Mouse (Mus musculus) kidney, postnatal 14 days (tissue): Measurements from ENCODE around the gene Rap1gap2.
"Not testable (repeated sequence)": the region's sequence is repeated elsewhere in the genome, so short reads cannot be mapped to it uniquely, and the experiment has no call there.

Experiments
- DNase-seq: peaks from one replicate; pipeline ENCODE4 v3.0.0; 2022; ENCODE audit warnings: mixed read lengths

Gene Rap1gap2

DNA sequence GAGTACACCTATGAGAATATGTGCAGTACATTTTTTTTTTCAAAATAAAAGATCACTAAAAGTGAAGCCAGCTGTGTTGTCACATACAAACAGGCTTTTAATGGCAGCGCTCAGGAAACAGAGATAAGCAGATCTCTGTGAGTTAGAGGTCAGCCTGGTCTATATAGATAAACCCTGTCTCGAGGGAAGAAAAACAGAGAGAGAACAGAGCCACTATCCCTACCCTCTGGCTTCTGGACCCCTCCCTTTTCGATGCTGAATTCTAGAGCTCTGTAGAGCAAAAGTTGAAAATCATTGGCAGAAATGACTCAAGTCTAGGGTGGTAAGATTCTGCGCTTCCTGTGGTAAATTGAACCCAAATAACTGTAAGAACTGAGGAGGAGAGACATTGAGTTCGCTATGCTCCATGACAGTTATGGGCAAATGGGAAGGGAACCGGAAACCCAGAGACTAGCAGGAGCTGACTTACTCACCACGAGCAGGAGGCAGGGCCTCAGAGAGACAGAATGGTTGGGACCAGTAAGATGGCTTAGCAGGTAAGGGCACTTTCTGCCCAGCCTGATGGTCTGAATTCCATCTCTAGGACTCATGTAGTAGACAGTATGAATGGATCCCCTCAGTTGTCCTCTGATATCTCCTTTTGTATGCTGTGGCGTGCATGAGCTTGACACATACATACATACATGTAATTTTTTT is 11.4 kb upstream of the Rap1gap2 start:
- no peak for DNase-seq

DNA sequence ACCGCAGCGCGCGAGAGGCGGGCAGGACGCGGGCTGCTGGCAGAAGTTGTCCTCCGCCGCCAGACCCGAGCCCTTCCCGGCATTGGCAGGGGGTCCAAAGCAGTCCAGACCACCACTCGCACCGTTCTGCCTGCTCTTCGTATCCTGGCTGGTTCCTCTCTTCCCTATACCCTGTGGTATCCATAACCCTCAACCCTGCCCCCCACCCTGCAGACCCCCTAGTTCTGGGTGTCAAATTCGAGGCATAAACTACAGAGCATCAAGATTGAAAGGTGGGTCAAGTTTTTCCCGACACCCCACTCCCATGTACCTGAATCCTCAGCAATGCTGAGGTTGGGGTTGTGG is 9.2 kb upstream of the Rap1gap2 start:
- DNase-seq: no peak

DNA sequence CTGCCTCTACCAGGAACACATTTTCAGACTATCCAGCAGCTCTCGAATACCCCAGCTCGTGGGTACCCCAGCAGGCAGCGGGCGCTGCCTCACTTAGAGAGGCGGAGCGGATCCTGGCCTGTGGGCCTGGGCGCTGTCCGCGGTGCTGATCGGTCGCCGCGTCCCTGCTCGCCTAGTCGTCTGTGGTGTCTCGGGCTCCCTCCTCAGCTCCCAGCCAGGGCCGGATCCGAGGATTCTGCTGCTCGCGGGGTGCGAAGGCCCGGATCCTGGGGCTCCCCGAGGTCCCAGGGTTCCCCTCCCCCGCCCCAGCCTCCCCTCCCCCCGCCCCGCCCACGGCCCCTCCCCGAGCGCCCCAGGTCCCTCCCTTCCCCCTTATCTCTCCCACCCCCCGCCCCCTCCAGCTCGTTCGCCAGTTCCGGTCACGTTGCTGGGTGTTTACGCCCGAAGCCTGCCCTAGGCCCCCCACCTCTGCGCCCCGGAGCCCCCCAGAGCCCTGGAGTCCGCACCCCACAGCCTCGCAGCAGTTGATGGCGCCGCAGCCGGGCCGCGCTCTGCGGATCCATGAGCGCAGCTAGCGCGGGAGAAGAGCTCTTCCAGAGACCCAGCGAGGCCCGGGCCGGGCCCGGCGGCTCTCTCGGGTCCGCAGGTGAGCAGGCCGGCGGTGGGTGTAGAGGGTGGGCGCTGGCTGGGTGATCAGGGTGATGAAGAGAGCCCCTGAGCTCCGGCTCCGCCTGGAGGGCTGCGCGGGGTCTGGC is 8.7 kb upstream of the Rap1gap2 start, which contains the start of gene Ccdc92b:
Ccdc92b (plus strand) TSS at position 405 of the 755 bp plus-strand sequence.
- peak; percentile 91 for DNase-seq

DNA sequence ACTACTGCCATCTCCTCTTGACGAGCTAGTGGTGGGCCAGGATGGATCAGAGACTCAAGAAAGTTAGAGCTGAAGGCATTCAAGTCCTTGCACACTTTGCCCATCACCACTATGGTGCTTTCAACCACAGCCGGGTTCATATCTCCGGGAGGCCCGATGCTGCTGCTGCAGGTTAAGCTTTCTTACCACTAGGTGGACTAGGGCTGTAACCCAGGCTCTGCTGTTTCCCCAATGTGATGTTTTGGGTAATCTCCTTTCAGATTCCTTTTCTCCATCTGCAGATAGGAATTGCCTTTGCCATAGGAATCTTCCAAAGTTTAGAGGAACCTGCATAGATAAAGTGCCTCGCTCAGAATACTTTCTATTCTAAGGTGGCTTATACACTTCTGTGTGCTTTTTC is 4.9 kb upstream of the Rap1gap2 start:
- no peak for DNase-seq

DNA sequence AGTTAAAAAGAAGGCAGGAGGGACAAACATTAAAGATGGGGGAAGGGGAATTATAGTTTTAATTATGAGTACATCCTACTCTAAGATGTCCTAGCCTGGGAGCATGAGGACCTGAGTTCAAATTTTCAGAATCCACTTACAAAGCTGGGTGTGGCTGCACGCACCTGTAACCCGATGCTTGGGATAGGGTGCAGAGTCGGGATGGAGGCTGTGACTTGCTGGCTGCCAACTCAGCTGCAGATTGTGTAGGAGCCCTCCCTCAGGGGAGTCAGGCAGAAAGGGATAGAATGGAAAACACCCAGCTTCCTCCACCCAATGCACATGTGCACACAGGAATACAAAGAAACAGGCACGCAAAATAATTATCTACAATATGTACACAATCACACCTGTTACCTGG is 2.7 kb upstream of the Rap1gap2 start:
- DNase-seq: no peak

DNA sequence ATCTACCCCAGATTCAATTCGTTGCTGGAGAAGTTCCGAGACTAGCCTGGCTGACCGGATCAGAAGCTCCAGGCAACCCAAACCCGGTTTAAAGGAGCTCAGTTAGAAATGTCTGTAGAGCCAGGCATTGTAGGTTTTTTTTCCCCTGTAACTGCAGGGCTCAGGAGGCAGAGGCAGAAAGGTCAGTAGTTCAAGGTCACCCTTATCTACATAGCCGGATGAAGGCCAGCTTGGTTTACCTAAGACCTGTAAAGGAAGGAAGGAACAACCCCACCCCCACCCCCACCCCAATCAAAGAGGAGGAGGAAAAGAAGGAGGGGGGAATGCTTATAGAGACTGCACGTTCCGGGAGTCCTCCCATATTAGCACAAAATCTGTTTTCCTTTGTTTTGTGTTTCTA is 722 bp upstream of the Rap1gap2 start:
- DNase-seq: no peak

DNA sequence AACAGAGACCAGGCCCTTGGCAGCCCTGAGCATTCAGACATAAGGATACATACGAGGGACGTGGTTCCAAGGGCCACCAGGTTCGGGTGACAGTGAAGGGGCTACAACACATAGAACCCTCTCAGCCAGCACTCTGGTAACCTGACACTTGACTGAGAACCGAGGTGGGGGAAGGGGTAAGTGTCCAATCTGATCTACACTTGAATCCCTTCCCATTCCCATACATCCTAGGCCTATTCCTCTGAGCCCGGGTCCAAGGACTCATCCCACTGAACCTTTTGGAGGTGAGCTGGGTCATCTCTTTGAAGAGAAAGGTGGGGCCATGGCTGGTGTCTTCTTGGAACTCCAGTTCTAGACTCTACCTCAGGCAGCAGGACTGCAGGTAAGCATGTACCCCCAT is 647 bp downstream of the Rap1gap2 start:
- DNase-seq: no peak

DNA sequence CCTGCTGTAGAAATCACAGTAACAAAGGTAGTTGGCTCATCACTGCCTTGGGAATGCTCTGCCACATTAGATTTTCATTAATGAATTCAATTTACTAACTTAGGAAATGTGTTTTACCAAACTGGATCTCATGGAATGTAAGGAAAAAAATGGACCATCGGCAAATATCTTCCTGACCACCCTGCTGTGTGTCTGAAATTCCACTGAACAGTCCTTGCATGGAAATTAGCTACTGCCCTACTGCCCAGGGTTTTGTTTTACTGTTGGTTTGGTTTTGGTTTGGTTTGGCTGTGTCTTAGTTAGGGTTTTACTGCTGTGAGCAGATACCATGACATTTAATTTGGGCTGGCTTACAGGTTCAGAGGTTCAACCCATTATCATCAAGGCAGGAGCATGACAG is 8.4 kb downstream of the Rap1gap2 start:
- no peak for DNase-seq

DNA sequence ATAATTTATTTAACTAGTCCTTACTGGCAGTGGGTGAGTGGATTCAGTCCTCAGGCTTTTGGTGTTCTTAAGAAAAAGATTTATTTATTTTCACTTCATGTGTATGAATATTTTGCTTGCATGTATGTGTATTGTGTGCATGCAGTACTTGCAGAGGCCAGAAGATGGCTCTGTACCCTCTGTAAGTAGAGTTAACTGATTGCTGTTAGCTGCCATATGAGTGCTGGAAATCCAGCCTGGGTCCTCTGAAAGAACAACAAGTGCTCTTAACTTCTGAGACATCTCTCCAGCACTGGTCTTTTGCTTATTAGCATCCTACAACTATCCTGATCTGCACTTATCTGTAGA is 12.8 kb downstream of the Rap1gap2 start:
- no peak for DNase-seq

DNA sequence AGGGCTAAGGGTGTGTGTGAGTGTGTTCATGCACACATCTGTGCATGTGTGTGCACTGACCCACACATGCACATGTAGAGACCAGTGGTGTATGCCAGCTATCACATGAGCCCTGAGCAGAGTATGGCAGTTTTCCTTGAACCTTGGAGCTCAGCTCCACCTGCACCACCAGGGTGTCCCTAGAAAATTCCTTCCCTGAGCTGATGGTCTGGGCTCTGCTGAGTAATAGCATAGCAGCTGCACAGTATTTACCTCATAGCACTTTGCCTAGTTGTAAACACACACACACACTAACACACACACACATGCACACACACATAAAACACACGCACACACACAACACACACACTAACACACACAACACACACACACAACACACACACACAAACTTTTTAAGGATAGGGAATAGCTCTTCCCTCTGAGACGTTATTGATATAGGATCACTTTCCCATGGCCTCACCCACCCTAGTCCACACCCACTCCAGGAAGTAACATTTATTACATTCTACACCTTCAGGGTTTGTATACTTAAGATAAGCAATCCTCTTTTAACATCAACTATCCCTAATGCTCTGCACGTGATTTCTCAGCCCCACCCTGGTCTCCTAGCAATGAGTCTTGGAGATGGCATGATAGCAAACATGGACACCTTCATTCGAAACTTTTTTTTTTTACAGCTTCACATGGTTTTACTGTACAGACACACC is 13.3 kb downstream of the Rap1gap2 start:
- no peak for DNase-seq

DNA sequence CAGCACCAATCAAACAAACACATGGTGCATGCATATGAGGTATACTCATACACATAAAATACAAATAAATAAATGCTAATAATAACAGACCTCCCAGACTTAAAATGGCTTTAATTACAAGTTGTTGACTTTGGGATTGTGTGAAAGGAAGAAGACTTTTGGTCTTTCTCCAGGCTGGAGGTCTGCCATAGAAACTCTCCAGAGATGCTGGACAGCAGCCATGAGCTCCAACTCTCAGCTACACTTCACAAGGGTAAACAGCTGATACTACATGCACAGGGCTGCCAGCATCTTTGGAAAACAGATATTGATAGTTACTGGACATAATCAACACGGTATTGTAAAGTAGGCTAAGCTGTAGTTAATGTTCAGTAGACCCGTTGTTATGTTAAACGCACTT is 18.5 kb downstream of the Rap1gap2 start:
- peak; percentile 48 for DNase-seq

DNA sequence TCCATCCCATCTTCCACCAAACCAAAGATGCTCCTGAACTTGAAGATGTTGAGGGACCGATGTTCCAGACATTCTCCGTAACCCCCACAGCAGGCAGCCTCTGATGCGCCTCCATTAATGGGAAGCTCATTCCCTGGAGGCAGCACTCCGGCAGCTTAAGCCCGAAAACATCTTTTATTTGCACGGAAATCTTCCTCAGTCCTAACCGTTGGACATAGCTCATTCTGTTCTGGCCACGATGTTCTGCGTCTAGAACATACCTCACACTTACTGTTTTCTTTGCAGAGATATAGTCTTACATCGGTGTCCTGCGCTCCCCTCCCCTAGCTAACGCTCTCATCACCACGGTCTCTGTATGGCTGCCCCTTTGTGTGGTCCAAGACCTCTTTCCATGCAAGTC is 20.0 kb downstream of the Rap1gap2 start:
- no peak for DNase-seq

DNA sequence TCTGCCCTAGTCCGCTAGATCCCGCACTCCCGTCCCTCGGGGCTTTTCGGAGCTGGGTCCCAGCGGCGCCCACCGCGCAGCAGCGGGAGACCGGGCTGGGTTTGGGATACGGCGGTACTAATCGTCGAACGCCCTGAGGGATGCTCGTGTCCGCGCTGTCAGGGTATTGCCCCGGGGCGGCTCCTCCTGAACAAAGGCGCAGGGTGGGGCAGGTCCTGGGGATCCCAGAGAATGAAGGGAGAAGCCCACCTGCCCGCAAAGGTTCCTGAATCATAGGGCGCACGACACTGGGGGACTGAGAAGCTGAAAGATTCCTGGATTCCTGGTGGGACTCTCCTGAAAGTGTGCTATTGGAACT is 20.5 kb downstream of the Rap1gap2 start:
- DNase-seq: no peak

DNA sequence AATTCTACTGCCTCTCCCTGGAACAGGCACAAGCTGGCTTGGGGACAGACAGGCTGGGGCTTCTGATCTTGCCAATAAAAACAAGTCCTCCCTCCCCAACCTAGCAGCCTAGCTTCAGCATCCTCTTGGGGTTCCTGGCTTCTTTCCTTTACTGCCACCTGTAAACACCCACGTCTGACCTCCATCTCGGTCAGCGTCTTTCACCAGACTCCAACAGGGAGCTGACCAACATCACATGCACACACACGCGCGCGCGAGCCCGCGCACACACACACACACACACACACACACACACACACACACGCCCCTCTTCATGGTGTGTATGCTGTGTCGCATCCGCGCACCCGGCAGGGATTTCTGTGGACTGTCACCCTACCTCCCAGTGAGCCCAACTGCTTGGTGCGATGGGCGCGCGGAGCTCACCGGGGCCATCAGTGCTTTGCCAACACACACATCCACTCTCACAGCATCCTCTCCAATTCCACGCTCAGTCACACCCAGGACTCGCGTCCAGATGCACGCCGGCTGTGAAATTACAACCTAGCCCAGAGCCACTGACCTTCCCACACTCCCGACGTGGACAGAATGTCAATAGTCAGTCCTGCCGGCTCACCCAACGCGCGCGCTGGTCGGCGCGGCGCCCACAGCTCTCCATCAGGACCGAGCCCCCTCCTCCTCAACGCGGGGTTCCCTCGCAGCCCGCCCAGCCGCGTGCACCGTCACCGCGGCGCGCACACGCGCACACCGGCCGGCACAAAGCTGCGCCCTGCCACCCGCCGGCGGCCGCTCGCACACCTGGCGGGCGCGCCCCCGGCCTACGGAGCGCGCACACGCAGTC is 21.1 kb downstream of the Rap1gap2 start:
- DNase-seq: no peak

DNA sequence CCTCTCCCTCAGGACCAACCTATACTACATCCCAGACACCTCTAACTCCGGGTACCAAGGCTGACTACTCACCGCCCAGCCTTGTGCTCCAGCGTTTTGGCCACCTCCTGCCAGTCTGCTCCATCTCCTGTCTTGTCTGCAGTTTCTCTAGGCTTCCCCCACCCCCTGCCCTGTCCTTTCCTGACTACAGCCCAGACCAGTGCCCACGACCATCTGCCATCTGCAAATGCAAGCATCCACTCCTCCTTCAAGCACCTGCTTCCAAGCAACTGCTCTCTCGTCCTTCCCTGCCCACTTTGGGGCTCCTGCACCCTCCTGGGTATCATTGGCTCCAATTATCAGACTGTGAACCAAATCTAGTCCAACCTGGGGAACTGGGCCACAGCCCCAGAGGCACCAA is 24.3 kb downstream of the Rap1gap2 start:
- DNase-seq: no peak

DNA sequence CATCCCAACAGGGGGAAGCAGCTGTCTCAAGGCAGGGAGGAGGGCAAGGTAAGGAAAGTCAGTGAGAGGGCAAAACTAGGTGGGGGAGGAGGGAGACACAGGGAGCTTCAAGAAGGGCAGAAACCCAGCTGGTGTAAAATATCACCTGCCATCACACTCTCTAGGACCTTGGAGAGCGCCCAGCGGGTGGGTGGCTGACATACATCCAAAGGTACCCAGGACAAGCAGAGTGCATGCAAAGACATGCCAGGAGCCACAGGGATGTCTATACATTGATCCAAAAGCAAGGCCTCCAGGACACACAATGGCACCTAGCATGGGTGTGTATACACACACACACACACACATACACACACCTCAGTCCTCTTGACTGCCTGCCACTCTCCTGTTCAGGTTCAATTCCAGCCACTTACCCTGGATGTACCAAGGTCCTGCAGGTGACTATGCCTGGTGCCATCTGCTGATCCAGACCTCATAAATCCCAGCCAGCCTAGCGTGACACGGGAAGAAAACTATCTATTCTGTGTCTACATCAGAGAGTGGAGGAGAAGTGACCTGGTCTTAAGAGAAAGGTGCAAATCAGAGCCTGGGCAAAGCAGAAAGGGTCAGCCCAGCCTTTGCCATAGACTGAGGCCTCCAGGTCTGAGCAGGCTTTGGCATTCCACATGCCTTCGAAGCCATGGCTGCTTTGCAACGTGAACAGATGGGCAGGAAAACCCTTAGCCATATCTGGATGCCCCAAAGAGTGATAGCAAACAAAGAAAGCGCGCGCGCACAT is 25.6 kb downstream of the Rap1gap2 start:
- DNase-seq: peak; percentile 44

DNA sequence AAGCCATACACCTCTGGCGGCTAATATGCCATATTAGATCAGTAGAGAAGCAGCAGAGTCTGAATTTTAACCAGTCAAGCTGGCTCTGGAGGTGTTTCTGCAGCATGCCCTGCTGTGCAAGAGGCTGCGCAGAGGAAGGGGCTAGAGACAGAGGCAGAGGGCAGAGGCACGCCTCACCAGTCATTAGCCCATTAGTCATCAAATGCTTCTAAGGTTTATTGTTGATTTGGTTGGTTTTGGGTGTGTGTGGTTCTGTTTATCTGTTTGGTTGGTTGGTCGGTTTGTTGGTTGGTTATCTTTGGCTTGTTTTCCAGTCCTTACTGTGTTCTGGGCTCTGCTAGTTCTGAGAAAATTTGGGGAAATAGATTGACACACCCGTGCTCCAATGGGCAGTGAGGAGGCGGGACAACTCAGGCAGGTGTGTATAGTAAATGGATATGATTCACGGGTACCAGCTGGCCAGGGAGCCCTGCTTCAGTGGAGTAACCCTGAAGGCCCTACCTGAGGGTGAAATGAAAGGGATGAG is 26.8 kb downstream of the Rap1gap2 start:
- no peak for DNase-seq

DNA sequence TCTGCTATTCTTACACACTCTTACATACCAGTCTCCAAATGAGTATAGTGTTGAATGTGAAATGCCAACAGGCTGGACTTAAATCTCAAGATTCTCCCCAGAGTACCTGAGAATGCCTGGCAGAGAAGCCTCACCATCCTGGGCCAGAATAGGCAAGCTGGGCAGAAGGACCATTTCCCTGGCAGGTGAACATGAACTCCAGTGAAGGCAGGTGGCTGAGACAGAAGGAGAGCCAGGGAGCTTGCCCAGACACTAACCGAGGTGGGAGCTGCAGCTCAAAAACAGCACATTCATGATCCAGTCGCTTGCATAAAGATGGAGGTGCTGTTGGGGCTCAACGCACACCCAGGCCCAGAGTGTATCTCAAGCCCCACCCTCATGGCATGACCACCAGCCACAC is 28.3 kb downstream of the Rap1gap2 start:
- no peak for DNase-seq

DNA sequence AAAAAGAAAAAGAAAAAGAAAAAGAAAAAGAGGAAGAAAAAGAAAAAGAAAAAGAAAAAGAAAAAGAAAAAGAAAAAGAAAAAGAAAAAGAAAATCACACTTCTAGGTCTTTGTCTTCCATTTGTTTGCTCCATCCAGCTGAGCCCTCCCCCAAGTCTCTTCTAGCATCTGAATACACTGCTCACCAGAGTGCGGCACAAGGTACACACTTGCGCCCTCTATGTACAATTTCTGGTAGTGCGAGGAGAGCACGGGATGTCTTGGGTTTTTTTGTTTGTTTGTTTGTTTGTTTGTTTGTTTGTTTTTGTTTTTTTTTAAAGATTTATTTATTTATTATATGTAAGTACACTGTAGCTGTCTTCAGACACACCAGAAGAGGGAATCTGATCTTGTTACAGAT is 29.4 kb downstream of the Rap1gap2 start:
- not testable (repeated sequence) for DNase-seq

DNA sequence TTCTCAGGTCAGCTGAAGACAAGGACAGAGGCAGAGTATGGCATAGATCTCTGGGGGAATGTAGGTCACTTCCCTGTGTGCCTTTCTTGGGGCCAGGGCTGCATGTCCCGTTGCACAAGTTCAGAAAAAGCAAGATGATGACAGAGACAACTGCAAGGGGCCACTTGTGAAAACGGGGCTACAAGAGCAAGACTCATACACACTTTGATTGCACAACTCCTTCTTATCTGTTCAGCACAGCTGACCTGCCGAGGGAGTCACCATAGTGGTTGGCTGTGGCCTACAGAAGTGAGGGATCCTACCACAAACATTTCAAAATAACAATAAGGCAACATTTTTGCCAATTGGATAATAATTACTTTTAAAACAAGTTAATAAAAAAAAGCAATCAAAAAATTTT is 33.6 kb downstream of the Rap1gap2 start:
- no peak for DNase-seq

DNA sequence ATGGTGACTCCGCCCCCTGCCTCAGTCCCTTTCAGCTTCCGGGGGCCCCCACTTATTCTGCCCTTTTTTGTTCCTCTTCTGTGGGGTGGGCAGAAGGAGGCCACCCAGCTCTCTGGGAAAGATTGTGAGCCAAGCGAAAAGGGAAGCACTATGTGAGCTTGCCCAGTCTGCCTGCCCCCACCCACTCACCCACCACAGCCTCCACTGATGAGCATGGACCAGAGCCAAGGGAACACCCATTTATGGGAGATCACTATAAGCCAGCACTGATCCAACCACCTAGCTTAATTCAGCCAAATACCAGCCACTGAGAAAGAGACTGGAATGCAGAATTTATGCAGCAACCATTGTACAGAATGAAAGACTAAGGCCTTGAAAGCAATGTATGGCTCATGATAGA is 34.8 kb downstream of the Rap1gap2 start:
- no peak for DNase-seq

DNA sequence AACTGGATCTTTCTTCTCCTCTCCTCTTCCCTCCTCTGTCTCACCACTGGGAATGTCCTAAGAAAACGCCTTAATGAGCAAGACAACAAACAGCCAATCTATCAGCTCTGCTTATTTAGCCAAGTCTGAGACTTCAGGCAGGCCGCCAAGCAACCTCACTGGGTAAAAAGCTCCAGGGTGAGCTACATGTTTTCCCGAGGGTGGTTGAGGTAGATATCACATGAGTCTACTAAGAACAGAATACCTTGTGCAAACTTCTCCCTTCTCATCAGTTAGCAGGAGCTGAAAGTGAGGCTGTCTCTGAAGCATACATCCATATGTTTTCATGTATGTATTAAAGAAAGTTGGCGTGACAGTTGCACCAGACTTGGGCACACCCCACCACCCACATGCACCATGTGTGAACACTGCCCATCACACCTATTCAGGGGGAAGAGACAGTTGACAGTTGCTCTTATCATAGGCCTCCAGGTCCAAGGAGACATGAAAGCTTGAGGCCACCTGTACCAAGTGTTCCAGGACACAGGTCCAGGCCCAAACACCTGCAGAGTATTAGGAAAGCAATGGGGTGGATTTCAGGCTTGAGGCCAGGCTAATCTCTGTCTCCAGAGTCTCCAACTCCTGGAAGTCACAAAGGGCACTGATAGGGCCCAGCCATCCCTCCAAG is 35.8 kb downstream of the Rap1gap2 start:
- DNase-seq: no peak
